Mouse (Mus musculus): ENCODE data around the gene Sult2a7. TPM values are rescaled to one million over a fixed set of nuclear protein-coding genes. Genes with fewer than 3 reads are reported as not detected.

Sult2a7 gene
- polyA plus RNA-seq (2015; fragmentation: Nextera tagmentation; extraction: Ambion mirVana) = not detected in 2 replicates

DNA sequence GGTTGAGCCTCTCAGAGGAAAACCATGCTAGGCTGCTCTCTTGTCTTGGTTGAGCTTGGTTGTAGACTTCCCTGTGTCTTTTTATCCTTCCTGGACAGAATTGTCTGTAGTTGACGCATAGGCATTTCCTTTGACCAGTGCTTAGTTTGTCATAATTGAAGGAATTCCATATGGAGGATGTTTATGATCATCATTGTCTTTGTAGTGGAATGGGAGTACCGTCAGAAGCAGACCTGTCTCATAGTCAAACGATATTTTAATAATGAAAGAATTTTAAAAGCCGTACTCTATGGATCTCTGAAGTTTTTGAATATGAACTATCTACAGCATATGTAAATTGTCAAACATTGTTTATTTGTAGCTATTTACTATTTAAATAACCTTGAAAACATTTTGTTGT lies at the start of gene Sult2a7:
Sult2a7 (minus strand) TSS at position 101 of the 400 bp plus-strand sequence.
- Histone ChIP-seq H3K36me3 (no peaks in the 10 kb centered on the region), H3K27me3 (no peaks in the 10 kb centered on the region), H3K4me1 (no peaks in the 10 kb centered on the region), H3K27ac (replicated peaks) (no peak within 1 kb of the TSS), H3K4me2 (replicated peaks) (no peak within 1 kb of the TSS), H3K9me3 (peaks cover 13% of the 10 kb centered on the region), H3K4me3 (no peak within 1 kb of the TSS), H3K9ac (replicated peaks) (no peak within 1 kb of the TSS)
- 94% methylated on average over 4 of the region's 4 CpGs for WGBS
- ATAC-seq (replicated peaks) = no peak

DNA sequence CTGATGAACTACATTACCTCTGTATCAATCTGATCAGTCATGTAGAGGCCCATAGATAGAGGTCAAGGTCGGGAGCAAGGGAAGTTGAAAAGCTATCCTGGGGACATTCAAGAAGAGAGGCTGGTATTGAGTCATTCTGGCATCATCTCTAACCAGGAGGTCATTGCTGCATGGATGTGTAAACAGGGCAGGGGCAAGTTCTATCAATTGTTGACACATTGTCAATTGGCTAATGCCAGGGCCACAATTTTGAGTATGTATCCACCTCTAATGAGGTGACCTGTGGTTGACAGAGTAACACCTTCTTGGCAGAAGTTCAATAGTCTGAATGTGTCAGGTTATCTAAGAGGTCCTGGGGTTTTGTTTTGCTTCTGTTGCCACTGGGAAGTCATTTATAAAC lies 31.2 kb upstream of the Sult2a7 start:
- WGBS = 55% methylated on average over 1 of the region's 1 CpGs
- Histone ChIP-seq H3K4me1 (no peaks in the 10 kb centered on the region), H3K9ac (replicated peaks) (no peak overlapping the region), H3K36me3 (no peaks in the 10 kb centered on the region), H3K27me3 (no peaks in the 10 kb centered on the region), H3K27ac (replicated peaks) (no peak overlapping the region), H3K4me3 (no peak overlapping the region), H3K4me2 (replicated peaks) (no peak overlapping the region), H3K9me3 (peaks cover 10% of the 10 kb centered on the region; the same call in 1 of the 2 replicates)
- no peak for ATAC-seq (replicated peaks)

DNA sequence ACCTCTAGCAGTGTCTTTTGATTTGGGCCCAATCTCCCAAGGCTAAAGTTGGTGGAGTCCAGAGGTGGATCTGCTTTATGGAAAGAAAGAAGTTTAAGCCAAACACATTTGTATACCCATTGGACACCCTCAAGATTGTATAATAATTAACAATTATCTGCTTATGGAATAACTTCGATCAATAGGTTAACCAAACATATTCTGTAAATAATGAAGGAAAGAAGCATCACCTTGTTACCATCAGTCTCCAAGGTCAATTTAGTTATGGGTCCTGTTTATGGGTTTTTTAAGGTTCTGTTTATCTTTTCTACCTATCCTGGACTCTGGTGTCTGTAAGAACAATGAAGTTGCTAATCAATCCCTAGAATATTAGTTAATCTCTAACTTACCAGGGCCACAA lies 28.6 kb upstream of the Sult2a7 start:
- no peak for ATAC-seq (replicated peaks)
- 84% methylated on average over 1 of the region's 1 CpGs for WGBS
- no peak overlapping the region for H3K4me3 ChIP-seq
- no peaks in the 10 kb centered on the region for H3K27me3 ChIP-seq
- H3K27ac ChIP-seq (replicated peaks) = no peak overlapping the region
- no peak overlapping the region for H3K4me2 ChIP-seq (replicated peaks)
- H3K9ac ChIP-seq (replicated peaks) = no peak overlapping the region
- H3K4me1 ChIP-seq = no peaks in the 10 kb centered on the region
- H3K36me3 ChIP-seq = no peaks in the 10 kb centered on the region
- peaks cover 23% of the 10 kb centered on the region for H3K9me3 ChIP-seq

DNA sequence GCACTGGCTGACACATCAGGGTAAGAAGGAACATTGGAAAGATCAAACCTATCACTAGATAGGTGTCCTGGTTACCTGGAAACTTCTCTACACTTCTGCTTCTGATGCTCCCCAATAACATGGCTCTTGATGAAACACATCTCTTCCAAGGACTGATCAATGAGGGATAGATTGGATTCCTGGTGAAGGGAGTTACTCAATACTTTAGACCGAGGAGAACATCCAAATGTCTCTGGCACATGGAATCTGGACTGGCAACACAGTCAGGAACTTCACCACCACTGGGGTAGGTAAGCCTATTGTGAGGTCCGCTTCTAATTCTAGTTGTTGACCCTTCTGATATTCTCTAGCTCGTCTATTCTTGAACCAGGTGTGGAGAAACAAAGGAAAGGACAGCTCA lies 24.3 kb upstream of the Sult2a7 start:
- WGBS = 72% methylated on average over 3 of the region's 3 CpGs
- H3K9ac ChIP-seq (replicated peaks) = no peak overlapping the region
- H3K4me1 ChIP-seq = no peaks in the 10 kb centered on the region
- no peaks in the 10 kb centered on the region for H3K27me3 ChIP-seq
- no peak overlapping the region for H3K4me3 ChIP-seq
- peaks cover 44% of the 10 kb centered on the region; the same call in 1 of the 2 replicates for H3K9me3 ChIP-seq
- H3K27ac ChIP-seq (replicated peaks) = no peak overlapping the region
- no peak overlapping the region for H3K4me2 ChIP-seq (replicated peaks)
- H3K36me3 ChIP-seq = no peaks in the 10 kb centered on the region
- no peak for ATAC-seq (replicated peaks)

DNA sequence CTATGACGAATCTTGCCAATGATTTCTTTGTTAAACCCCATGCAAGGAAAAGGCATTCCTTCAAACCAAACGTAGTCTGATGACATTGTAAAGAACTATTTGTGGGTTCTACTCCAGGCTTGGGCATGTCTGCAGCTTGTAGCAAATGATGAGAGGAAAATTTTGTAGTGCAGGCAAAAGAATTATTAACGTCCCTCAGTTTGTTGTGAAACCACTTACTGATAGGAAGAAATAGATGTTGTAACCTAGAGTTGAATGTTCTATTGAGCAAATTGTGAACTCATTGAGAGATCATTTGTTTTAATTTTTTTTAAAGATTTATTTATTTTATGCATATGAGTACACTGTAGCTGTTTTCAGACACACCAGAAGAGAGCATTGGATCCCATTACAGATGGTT lies 1.1 kb downstream of the Sult2a7 start:
- Histone ChIP-seq H3K27me3 (no peaks in the 10 kb centered on the region), H3K4me1 (no peaks in the 10 kb centered on the region), H3K36me3 (no peaks in the 10 kb centered on the region), H3K4me3 (no peak overlapping the region), H3K9me3 (peaks cover 13% of the 10 kb centered on the region), H3K27ac (replicated peaks) (no peak overlapping the region), H3K9ac (replicated peaks) (no peak overlapping the region), H3K4me2 (replicated peaks) (no peak overlapping the region)
- ATAC-seq (replicated peaks) = no peak
- WGBS = 71% methylated on average over 3 of the region's 3 CpGs

DNA sequence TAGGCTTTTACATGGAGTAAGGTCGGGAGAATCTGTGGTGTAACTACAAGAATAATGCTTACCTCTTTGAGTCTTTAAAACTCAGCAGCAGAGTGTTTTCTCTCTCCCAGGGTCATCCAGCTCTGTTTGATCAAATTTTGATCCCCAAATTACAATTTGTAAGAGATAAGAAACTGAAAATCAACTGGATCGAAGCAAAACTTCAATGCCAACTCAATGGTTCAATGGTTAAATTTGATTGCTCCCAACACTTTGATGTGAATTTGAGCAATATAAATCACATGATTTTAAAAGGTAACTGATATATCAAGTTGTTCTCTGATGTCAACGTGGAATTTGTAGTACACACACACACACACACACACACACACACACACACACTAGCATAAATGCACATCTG lies 47.5 kb downstream of the Sult2a7 start, which contains the start of gene Sult2a8:
Sult2a8 (minus strand) TSS at position 236 of the 400 bp plus-strand sequence.
- Histone ChIP-seq H3K27ac (replicated peaks) (no peak within 1 kb of the TSS), H3K4me1 (no peaks in the 10 kb centered on the region), H3K36me3 (no peaks in the 10 kb centered on the region), H3K27me3 (no peaks in the 10 kb centered on the region), H3K9me3 (peaks cover 9% of the 10 kb centered on the region; the same call in 1 of the 2 replicates), H3K4me2 (replicated peaks) (no peak within 1 kb of the TSS), H3K4me3 (no peak within 1 kb of the TSS), H3K9ac (replicated peaks) (no peak within 1 kb of the TSS)
- 63% methylated on average over 3 of the region's 3 CpGs for WGBS
- ATAC-seq (replicated peaks) = no peak

DNA sequence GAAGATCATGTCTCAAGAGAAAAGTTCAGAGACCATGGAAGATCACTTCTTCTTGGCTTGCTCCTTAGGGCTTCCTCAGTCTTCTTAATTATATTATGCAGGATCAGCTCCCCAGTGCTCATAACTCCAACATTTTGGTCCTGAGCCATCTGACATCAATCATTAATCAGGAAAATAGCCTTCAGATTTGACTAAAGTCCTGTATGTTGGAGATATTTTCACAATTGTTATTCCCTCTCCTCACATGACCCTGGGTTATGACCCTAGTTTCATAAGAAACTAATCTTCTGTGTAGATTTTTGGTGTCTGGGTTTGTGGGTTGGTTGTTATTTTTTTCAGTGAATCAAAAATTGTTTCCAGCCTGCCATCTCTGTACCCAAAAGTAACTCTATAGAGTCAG lies 54.4 kb downstream of the Sult2a7 start:
- Histone ChIP-seq H3K9ac (replicated peaks) (no peak overlapping the region), H3K9me3 (peaks cover 8% of the 10 kb centered on the region), H3K27ac (replicated peaks) (no peak overlapping the region), H3K4me2 (replicated peaks) (no peak overlapping the region), H3K27me3 (no peaks in the 10 kb centered on the region), H3K36me3 (no peaks in the 10 kb centered on the region), H3K4me1 (no peaks in the 10 kb centered on the region), H3K4me3 (no peak overlapping the region)
- ATAC-seq (replicated peaks) = no peak

DNA sequence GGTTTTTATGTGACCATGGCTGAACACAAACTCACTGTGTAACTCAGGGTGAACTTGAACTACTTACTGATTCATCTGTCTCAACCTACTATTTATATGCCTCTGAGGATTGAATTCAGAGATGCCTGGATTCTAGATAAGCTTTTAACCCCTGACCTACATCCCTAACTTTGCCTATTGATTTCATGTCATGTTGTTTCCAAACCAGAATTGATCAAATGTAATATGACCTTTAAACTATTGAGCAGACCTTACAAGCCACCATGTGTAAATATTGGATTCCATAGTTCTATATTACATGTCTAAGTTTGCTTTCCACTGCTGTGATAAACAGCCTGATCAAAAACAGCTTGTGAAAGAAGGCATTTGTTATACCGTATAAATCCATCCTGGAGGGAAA lies 55.5 kb downstream of the Sult2a7 start:
- ATAC-seq (replicated peaks) = no peak
- H3K27ac ChIP-seq (replicated peaks) = no peak overlapping the region
- H3K9me3 ChIP-seq = peaks cover 17% of the 10 kb centered on the region
- H3K4me3 ChIP-seq = no peak overlapping the region
- H3K4me1 ChIP-seq = no peaks in the 10 kb centered on the region
- WGBS = 88% methylated on average over 1 of the region's 1 CpGs
- H3K9ac ChIP-seq (replicated peaks) = no peak overlapping the region
- no peaks in the 10 kb centered on the region for H3K36me3 ChIP-seq
- no peaks in the 10 kb centered on the region for H3K27me3 ChIP-seq
- no peak overlapping the region for H3K4me2 ChIP-seq (replicated peaks)

DNA sequence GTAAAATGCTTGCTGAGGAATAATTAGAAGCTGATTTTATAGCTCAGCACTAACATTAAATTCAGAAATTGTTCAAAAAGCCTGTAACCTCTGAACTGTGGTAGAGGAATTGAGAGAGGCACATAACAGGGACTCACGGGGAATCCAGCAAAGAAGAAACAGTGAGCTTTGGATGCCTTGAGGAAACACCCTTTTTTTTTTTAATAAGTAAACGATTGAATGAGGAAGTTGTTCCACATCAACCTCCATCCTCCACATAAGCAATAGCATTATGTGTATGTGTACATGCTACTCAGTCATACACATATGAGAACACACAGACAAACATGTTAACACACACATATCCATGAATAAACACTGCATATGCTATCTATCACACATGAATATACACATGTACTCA lies 56.0 kb downstream of the Sult2a7 start:
- Histone ChIP-seq H3K9me3 (peaks cover 18% of the 10 kb centered on the region), H3K4me3 (no peak overlapping the region), H3K4me2 (replicated peaks) (no peak overlapping the region), H3K4me1 (no peaks in the 10 kb centered on the region), H3K9ac (replicated peaks) (no peak overlapping the region), H3K27me3 (no peaks in the 10 kb centered on the region), H3K27ac (replicated peaks) (no peak overlapping the region), H3K36me3 (no peaks in the 10 kb centered on the region)
- 86% methylated on average over 2 of the region's 2 CpGs for whole genome bisulfite sequencing
- ATAC-seq (replicated peaks) = no peak

Other genes starting within 250 kb of the Sult2a7 start
- not detected in 2 replicates for gene Sult2a6, start 239.4 kb downstream of the Sult2a7 start, polyA plus RNA-seq (2015; fragmentation: Nextera tagmentation; extraction: Ambion mirVana)
- not detected in 2 replicates for gene Obox8, start 160.7 kb downstream of the Sult2a7 start, polyA plus RNA-seq (2015; fragmentation: Nextera tagmentation; extraction: Ambion mirVana)
- gene Sult2a8, start 47.5 kb downstream of the Sult2a7 start, polyA plus RNA-seq (2015; fragmentation: Nextera tagmentation; extraction: Ambion mirVana) = not detected in 2 replicates
- 0.33 and 0.34 TPM in 2 replicates for gene Vmn1r90, start 69.3 kb upstream of the Sult2a7 start, polyA plus RNA-seq (2015; fragmentation: Nextera tagmentation; extraction: Ambion mirVana)
- gene Obox7, start 165.3 kb upstream of the Sult2a7 start, polyA plus RNA-seq (2015; fragmentation: Nextera tagmentation; extraction: Ambion mirVana) = not detected in 2 replicates

Data from forebrain, embryonic 15.5 days (tissue).